Mouse (Mus musculus) heart, embryonic 16.5 days (tissue): Measurements from ENCODE around the gene Celf6. TPM values are rescaled to one million over a fixed set of nuclear protein-coding genes. Genes with fewer than 3 reads are reported as not detected.

Experiments
- ATAC-seq: fragments of 200-750 bp; cut with Nextera tagmentation; replicated peaks from 2 replicates; pipeline ENCODE4 v1.8.0; 2017; ENCODE audit warnings: moderate number of reproducible peaks; ENCODE audit not compliant: insufficient read depth, low FRiP score; ENCODE audit errors: extremely low read depth
- H3K27ac ChIP-seq: fragments of 300-500 bp; sonication (generic); 2 replicates; pipeline ENCODE4 v1.5.1; 2014; ENCODE audit warnings: mild to moderate bottlenecking, low read length, control low read depth, moderate library complexity
- H3K27me3 ChIP-seq: fragments of 300-500 bp; sonication (generic); 2 replicates; pipeline ENCODE4 v1.6.1; 2014; ENCODE audit warnings: low read length, mixed read lengths; ENCODE audit not compliant: control insufficient read depth, insufficient read depth
- H3K36me3 ChIP-seq: fragments of 300-500 bp; sonication (generic); 2 replicates; pipeline ENCODE4 v1.6.1; 2014; ENCODE audit not compliant: control insufficient read depth, insufficient read depth
- H3K4me1 ChIP-seq: fragments of 300-500 bp; sonication (generic); 2 replicates; pipeline ENCODE4 v1.6.1; 2014; ENCODE audit warnings: low read length, mixed read lengths; ENCODE audit not compliant: control insufficient read depth, insufficient read depth
- H3K4me2 ChIP-seq: fragments of 300-500 bp; sonication (generic); 2 replicates; pipeline ENCODE4 v1.6.1; 2014; ENCODE audit warnings: low read depth, mild to moderate bottlenecking, control low read depth, low read length
- H3K4me3 ChIP-seq: fragments of 300-500 bp; sonication (generic); 2 replicates; pipeline ENCODE4 v1.5.1; 2014; ENCODE audit warnings: mild to moderate bottlenecking, control low read depth, low read length
- H3K9ac ChIP-seq: fragments of 300-500 bp; sonication (generic); 2 replicates; pipeline ENCODE4 v1.6.1; 2014; ENCODE audit warnings: low read length, control low read depth
- H3K9me3 ChIP-seq: fragments of 300-500 bp; sonication (generic); replicated peaks from 2 replicates; pipeline ENCODE4 v1.6.1; 2016; ENCODE audit warnings: low read length; ENCODE audit not compliant: control insufficient read depth
- WGBS: fragments of 180-500 bp; shearing (Covaris S2); extraction: QIAGEN DNeasy Blood & Tissue Kit; methylation state at CpG from one replicate; pipeline ENCODE4 v1.1.7; 2014; 5-methylcytosine and 5-hydroxymethylcytosine counted together
- polyA plus RNA-seq: library from polyadenylated mRNA; unstranded; fragments of >200 nt; fragmentation: Nextera tagmentation; extraction: Ambion mirVana; gene quantifications from 2 replicates; pipeline ENCODE4 v1.2.1, GENCODE M21; 2015

Celf6 gene
- polyA plus RNA-seq, 1 experiment from 2014 or later: 0.17 TPM

DNA sequence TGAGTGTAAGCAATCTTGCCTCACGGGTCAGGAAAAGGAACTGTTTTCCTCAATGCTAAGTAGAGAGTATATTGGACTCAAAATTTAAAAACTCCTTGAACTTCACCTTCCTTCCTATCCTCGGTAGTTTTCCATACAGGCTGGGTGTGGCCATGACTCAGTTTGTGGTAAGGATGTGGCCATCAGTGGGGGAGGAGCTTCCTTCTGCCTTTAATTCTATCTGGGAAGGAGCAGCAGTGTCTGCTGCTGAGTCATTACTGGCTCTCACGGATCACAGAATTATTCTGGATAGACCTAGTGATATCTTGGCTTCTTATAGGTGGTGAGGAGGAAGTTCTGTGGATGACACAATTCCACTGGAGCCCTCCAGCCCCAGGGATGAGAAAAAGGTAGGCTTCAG is 75.7 kb downstream of the Celf6 start:
- H3K9ac ChIP-seq: no peak overlapping the region
- H3K27ac ChIP-seq: no peak overlapping the region
- 18% methylated on average over 3 of the region's 3 CpGs for whole genome bisulfite sequencing
- H3K4me1 ChIP-seq: peaks cover 7% of the 10 kb centered on the region; the same call in 1 of the 2 replicates
- H3K27me3 ChIP-seq: no peaks in the 10 kb centered on the region
- H3K9me3 ChIP-seq: no peaks in the 10 kb centered on the region
- no peak for ATAC-seq
- no peak overlapping the region for H3K4me2 ChIP-seq
- H3K4me3 ChIP-seq: no peak overlapping the region
- peaks cover 16% of the 10 kb centered on the region for H3K36me3 ChIP-seq

DNA sequence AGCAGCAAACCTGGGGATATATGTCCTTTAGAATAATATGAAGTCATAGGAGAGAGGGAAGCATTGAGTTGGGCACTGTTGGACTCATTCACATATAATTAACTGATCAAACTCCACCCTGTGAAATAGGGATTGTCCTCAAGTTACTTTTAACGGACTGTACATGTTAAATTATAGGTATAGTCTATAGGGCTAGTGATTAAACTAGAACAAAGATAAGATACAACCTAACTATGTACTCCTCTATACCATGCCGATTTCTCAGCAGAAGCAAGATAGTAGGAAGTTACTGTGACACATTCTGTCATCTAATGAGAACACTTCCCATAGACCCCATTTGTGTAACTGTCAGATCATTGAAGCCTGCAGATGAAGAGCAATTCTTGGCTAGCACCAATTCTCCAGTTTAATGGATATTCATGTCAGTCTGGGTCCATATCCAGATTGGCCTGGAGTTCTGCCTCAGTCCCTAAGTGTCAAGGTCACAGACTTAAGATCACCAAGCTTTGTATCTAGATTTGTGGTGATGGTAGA is 76.8 kb downstream of the Celf6 start:
- no peak overlapping the region for H3K9ac ChIP-seq
- WGBS: 81% methylated on average over 2 of the region's 2 CpGs
- no peak overlapping the region for H3K27ac ChIP-seq
- ATAC-seq: no peak
- H3K9me3 ChIP-seq: no peaks in the 10 kb centered on the region
- no peak overlapping the region for H3K4me3 ChIP-seq
- H3K4me2 ChIP-seq: no peak overlapping the region
- peaks cover 14% of the 10 kb centered on the region for H3K4me1 ChIP-seq
- H3K27me3 ChIP-seq: no peaks in the 10 kb centered on the region
- peaks cover 7% of the 10 kb centered on the region for H3K36me3 ChIP-seq

DNA sequence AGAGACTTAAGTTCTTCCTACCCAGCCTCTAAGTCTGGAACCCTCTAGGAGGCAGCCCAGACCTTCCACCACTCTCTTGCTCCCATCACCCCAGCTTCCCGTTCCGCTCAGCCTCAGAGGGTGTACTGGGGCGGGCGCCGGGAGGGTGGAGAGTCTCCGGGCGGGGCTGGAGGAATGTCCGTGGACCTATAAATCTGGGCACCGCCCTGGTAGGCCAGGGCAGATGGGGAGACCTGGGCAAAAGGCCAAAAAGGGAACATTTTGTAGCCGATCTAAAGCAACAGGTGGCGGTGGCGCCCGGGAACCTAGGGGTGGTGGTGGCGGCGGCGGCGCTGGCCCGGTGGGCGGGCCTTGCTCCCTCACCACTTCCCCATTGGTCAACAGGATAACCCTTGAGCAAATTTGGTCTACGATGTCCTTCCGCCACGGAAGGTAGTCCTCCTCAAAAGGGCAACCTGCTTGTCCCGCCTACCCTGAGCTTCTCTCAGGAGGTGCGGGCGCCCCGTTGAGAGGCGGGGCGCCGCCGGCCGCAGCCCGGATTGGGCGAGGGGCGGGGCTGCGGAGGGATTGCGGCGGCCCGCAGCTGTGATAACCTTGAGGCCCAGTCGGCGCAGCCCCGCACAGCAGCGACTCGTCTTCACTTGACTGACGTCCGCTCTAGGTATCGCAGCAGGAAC is 78.4 kb downstream of the Celf6 start, which contains the start of gene Pkm:
Gene Pkm (plus strand): TSS at position 411 of the 677 bp plus-strand sequence.
- Histone ChIP-seq H3K9me3 (no peaks in the 10 kb centered on the region), H3K36me3 (no peaks in the 10 kb centered on the region; the same call in 1 of the 2 replicates), H3K27me3 (no peaks in the 10 kb centered on the region), H3K9ac (peak within 1 kb of the TSS; percentile 95), H3K4me3 (peak within 1 kb of the TSS; percentile 87), H3K27ac (peak within 1 kb of the TSS; percentile 99), H3K4me2 (peak within 1 kb of the TSS; percentile 62), H3K4me1 (peaks cover 30% of the 10 kb centered on the region)
- peak; percentile 92 for ATAC-seq
- under 1% methylated on average over 46 of the region's 46 CpGs for WGBS

Other genes with a start within 250 kb of the Celf6 start
- 6.3 and 7.5 TPM in 2 replicates for gene Bbs4, start 224.4 kb upstream of the Celf6 start, polyA plus RNA-seq
- 13.6 and 16.9 TPM in 2 replicates for gene Arih1, start 91.3 kb upstream of the Celf6 start, polyA plus RNA-seq
- 66.2 and 76.3 TPM in 2 replicates for gene Hexa, start 38.4 kb upstream of the Celf6 start, polyA plus RNA-seq
- gene Tmem202, start 38.1 kb upstream of the Celf6 start, polyA plus RNA-seq: 0.27 and 0.34 TPM in 2 replicates
- 21.1 and 24.1 TPM in 2 replicates for gene Parp6, start 39.4 kb downstream of the Celf6 start, polyA plus RNA-seq
- gene Pkm, start 78.5 kb downstream of the Celf6 start, polyA plus RNA-seq: 1,977 and 2,080 TPM in 2 replicates
- gene Gramd2, start 102.2 kb downstream of the Celf6 start, polyA plus RNA-seq: 0.34 and 1.6 TPM in 2 replicates
- gene Senp8, start 172.8 kb downstream of the Celf6 start, polyA plus RNA-seq: 10.2 and 10.6 TPM in 2 replicates
- gene Myo9a, start 173.0 kb downstream of the Celf6 start, polyA plus RNA-seq: 8.7 and 9.3 TPM in 2 replicates